Mouse (Mus musculus) G1E (cell line): Measurements from ENCODE around the gene Acr. TPM values are rescaled to one million over a fixed set of nuclear protein-coding genes. Genes with fewer than 3 reads are reported as not detected.

ENCODE experiments used
- ATAC-seq: 2 replicates; pipeline ENCODE4 v1.8.0; 2016; ENCODE audit warnings: mild to moderate bottlenecking; ENCODE audit not compliant: insufficient number of reproducible peaks, poor library complexity, low FRiP score, severe bottlenecking; ENCODE audit errors: extremely low read depth
- DNase-seq: peaks from one replicate; pipeline ENCODE4 v3.0.0; 2012; ENCODE audit warnings: low spot score
- H3K27me3 ChIP-seq: 2 replicates; pipeline ENCODE4 v1.6.1; 2012; ENCODE audit warnings: mild to moderate bottlenecking, low read length, inconsistent platforms; ENCODE audit not compliant: insufficient read depth
- H3K36me3 ChIP-seq: replicated peaks from 2 replicates; pipeline ENCODE3; 2012; ENCODE audit warnings: mild to moderate bottlenecking, inconsistent platforms
- H3K4me1 ChIP-seq: 2 replicates; pipeline ENCODE4 v1.6.1; 2012; ENCODE audit warnings: low read depth, low read length, inconsistent platforms, mixed read lengths; ENCODE audit not compliant: insufficient read depth
- H3K4me3 ChIP-seq: 2 replicates; pipeline ENCODE4 v1.5.1; 2012; ENCODE audit warnings: low read depth, mild to moderate bottlenecking, inconsistent platforms, low read length, moderate library complexity, mixed read lengths
- H3K9me3 ChIP-seq: replicated peaks from 2 replicates; pipeline ENCODE4 v1.6.1; 2012; ENCODE audit warnings: inconsistent platforms
- CTCF ChIP-seq: IDR thresholded peaks from 2 replicates; pipeline ENCODE4 v1.5.1; 2012; ENCODE audit warnings: low read depth, low read length, inconsistent platforms, mixed read lengths
- GATA1 ChIP-seq: IDR thresholded peaks from 2 replicates; pipeline ENCODE4 v1.6.1; 2012; ENCODE audit warnings: borderline replicate concordance, low read length, inconsistent platforms, mixed read lengths
- GATA2 ChIP-seq: IDR thresholded peaks from 2 replicates; pipeline ENCODE4 v1.6.1; 2012; ENCODE audit warnings: low read depth, low read length, inconsistent platforms, borderline replicate concordance
- POLR2AphosphoS5 ChIP-seq: IDR thresholded peaks from 2 replicates; pipeline ENCODE4 v1.6.1; 2012; ENCODE audit warnings: low read depth, low read length, inconsistent platforms; ENCODE audit not compliant: insufficient replicate concordance
- TAL1 ChIP-seq: conservative IDR thresholded peaks from 2 replicates; pipeline ENCODE4 v1.6.1; 2012; ENCODE audit warnings: low read depth, low read length, inconsistent platforms, mixed read lengths
- polyA plus RNA-seq: library from polyadenylated mRNA; stranded (reverse); fragments of >175 nt; gene quantifications from 2 replicates; pipeline ENCODE4 v1.2.3, GENCODE M21; 2012
- total RNA-seq, 2 experiments: library from RNA; stranded (forward) in 1 of 2; stranded (reverse) in 1 of 2; fragments of 200-1000 nt in 1 of 2; fragments of >200 nt in 1 of 2; fragmentation: Nextera tagmentation in 1 of 2; gene quantifications; 2 replicates each; pipeline ENCODE4 v1.2.3; 2014 to 2017

Acr gene
- not detected in 2 replicates for total RNA-seq (2014; fragmentation: Nextera tagmentation)
- not detected in 2 replicates for total RNA-seq (2017)
- polyA plus RNA-seq: not detected in 2 replicates

GRCm38 (mm10) chr15:89568114-89568513 lies at the start of gene Acr:
TSS of gene Acr (plus strand) at chr15:89568326.
- Histone ChIP-seq H3K4me3 (no peak within 1 kb of the TSS), H3K4me1 (no peaks in the 10 kb centered on the region), H3K36me3 (no peaks in the 10 kb centered on the region), H3K27me3 (no peaks in the 10 kb centered on the region), H3K9me3 (0 out of 2 replicates have a peak, but pooled peaks cover 2% of the 10 kb centered on the region)
- TF ChIP-seq GATA1 (no peak), CTCF (no peak), POLR2AphosphoS5 (no peak), GATA2 (no peak), TAL1 (no peak)
- ATAC-seq: no peak
- no peak for DNase-seq

DNA sequence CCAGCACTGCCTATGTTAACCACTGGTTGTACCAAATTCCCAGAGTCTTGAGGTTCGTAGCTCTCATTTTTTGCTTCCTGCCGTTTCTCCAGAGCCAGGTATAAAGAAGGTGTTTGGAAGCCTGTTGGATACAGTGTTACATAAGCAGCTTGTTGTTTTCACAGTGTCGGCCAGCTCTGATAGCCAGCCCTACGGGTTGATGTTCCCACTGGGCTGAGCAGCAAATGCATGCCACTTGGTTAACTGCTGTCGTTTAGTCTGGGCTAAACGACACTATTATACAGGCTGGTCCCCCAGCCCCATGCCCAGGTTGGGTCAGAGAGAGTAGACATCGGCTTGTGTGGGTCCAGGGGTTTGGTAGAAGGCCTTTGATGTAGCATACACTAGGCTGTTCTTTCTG lies 46.2 kb upstream of the Acr start:
- no peak for TF ChIP-seq GATA1
- no peaks in the 10 kb centered on the region; the same call in 1 of the 2 replicates for H3K27me3 ChIP-seq
- no peak overlapping the region for H3K4me3 ChIP-seq
- no peaks in the 10 kb centered on the region for H3K36me3 ChIP-seq
- no peak for ATAC-seq
- no peak for DNase-seq
- no peaks in the 10 kb centered on the region for H3K4me1 ChIP-seq
- peaks cover 13% of the 10 kb centered on the region; the same call in 1 of the 2 replicates for H3K9me3 ChIP-seq

- TF ChIP-seq CTCF (no peak), TAL1 (no peak), POLR2AphosphoS5 (no peak), GATA2 (no peak), GATA1 (no peak)
- H3K9me3 ChIP-seq: peaks cover 13% of the 10 kb centered on the region; the same call in 1 of the 2 replicates
- H3K36me3 ChIP-seq: no peaks in the 10 kb centered on the region
- no peaks in the 10 kb centered on the region; the same call in 1 of the 2 replicates for H3K27me3 ChIP-seq
- ATAC-seq (no peak), DNase-seq (no peak)
- H3K4me1 ChIP-seq: no peaks in the 10 kb centered on the region
- no peak overlapping the region for H3K4me3 ChIP-seq
Observed at GRCm38 (mm10) chr15:89522566-89523282, 45.4 kb upstream of the Acr start.

- H3K4me3 ChIP-seq: no peak overlapping the region
- peaks cover 13% of the 10 kb centered on the region; the same call in 1 of the 2 replicates for H3K9me3 ChIP-seq
- H3K36me3 ChIP-seq: no peaks in the 10 kb centered on the region
- no peaks in the 10 kb centered on the region for H3K4me1 ChIP-seq
- no peak for TF ChIP-seq TAL1
- no peak for TF ChIP-seq GATA1
- TF ChIP-seq POLR2AphosphoS5: no peak
- no peak for TF ChIP-seq GATA2
- no peak for TF ChIP-seq CTCF
- no peak for DNase-seq
- no peaks in the 10 kb centered on the region; the same call in 1 of the 2 replicates for H3K27me3 ChIP-seq
- ATAC-seq: no peak
Observed at GRCm38 (mm10) chr15:89523283-89523832, 44.8 kb upstream of the Acr start.

- no peaks in the 10 kb centered on the region; the same call in 1 of the 2 replicates for H3K27me3 ChIP-seq
- no peak for ATAC-seq
- DNase-seq: no peak
Observed at GRCm38 (mm10) chr15:89524001-89524571, 44.0 kb upstream of the Acr start.

DNA sequence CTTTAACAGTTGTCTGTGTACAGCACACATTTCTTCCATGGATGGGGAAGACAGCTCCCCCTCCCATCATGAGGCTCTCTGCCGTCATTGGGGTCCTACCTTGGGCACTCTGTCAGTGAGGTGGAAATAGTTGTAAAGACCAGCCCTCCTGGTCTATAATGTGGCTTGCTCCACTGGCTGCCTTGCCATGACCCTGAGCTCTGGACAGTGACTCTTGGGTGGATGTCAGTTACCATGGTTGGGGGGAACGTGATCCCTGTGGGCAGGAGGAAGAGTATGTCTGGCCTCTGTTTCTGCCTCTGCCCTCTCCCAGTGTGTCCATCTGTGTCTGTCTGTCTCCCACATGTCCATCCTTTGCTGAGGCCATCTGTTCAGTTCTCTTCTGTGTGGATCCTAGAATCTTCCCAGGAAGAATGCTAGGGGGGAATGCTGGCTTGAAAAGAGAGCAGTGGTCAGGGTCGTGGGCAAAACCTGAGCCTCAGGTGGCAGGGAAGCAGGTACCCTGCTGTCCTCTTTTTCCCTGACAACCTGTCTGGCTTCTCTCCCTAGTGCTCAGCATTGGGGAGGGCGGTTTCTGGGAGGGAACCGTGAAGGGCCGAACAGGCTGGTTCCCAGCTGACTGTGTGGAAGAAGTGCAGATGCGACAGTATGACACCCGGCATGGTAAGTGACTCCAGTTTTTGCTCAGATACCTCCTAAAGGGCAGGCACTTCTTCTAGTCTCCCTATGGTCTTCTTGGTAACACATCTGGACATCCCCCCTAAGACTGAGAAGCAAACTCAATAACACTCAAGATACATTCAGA lies 43.3 kb upstream of the Acr start:
- H3K27me3 ChIP-seq: no peaks in the 10 kb centered on the region; the same call in 1 of the 2 replicates
- TF ChIP-seq GATA2 (no peak), CTCF (no peak), POLR2AphosphoS5 (no peak), TAL1 (no peak), GATA1 (no peak)
- H3K4me3 ChIP-seq: no peak overlapping the region
- no peak for DNase-seq
- no peaks in the 10 kb centered on the region for H3K4me1 ChIP-seq
- H3K9me3 ChIP-seq: peaks cover 13% of the 10 kb centered on the region; the same call in 1 of the 2 replicates
- no peaks in the 10 kb centered on the region for H3K36me3 ChIP-seq
- ATAC-seq: no peak

More at GRCm38 (mm10) chr15:89524001-89524571, 44.0 kb upstream of the Acr start:
- H3K36me3 ChIP-seq: no peaks in the 10 kb centered on the region
- no peak overlapping the region for H3K4me3 ChIP-seq
- peaks cover 13% of the 10 kb centered on the region; the same call in 1 of the 2 replicates for H3K9me3 ChIP-seq
- TF ChIP-seq TAL1 (no peak), CTCF (no peak), POLR2AphosphoS5 (no peak), GATA1 (no peak), GATA2 (no peak)
- H3K4me1 ChIP-seq: no peaks in the 10 kb centered on the region
